Mouse (Mus musculus) lung, postnatal 0 days (tissue): ENCODE data around the gene Hcrtr1.

Experiments used
- CTCF ChIP-seq: IDR thresholded peaks from 2 replicates; pipeline ENCODE4 v1.5.1; 2016; ENCODE audit warnings: antibody characterized with exemption, mild to moderate bottlenecking
- EP300 ChIP-seq: IDR thresholded peaks from 2 replicates; pipeline ENCODE4 v1.6.1; 2016; ENCODE audit warnings: antibody characterized with exemption, mild to moderate bottlenecking, control low read depth

GRCm38 (mm10) chr4:130087293-130087692 is 51.9 kb downstream of the Hcrtr1 start:
- TF ChIP-seq CTCF (peak; percentile 100), EP300 (no peak)
